Mouse (Mus musculus) spleen, adult 2 months (tissue): ENCODE measurements around the gene B230118H07Rik. TPM values are rescaled to one million over a fixed set of nuclear protein-coding genes. Genes with fewer than 3 reads are reported as not detected.

ENCODE experiments used
- DNase-seq, 2 experiments: peaks; one replicate each; pipeline versions ENCODE4 v3.0.0 to v3.0.0-alpha.2; 2012 to 2021; ENCODE audit warnings: low spot score in 2 of 2, low read depth in 1 of 2
- H3K27ac ChIP-seq: fragments of 200-500 bp; 2 replicates; pipeline ENCODE4 v1.5.1; 2012; ENCODE audit warnings: low read length, inconsistent platforms; ENCODE audit not compliant: insufficient read depth
- H3K27me3 ChIP-seq: fragments of 200-500 bp; 2 replicates; pipeline ENCODE4 v1.6.1; 2012; ENCODE audit warnings: mild to moderate bottlenecking, moderate library complexity, low read length, inconsistent platforms; ENCODE audit not compliant: control insufficient read depth, insufficient read depth
- H3K36me3 ChIP-seq: fragments of 200-500 bp; 2 replicates; pipeline ENCODE4 v1.6.1; 2012; ENCODE audit warnings: mild to moderate bottlenecking, low read length, inconsistent platforms; ENCODE audit not compliant: control insufficient read depth, insufficient read depth
- H3K4me1 ChIP-seq: fragments of 200-500 bp; 2 replicates; pipeline ENCODE4 v1.6.1; 2011; ENCODE audit warnings: inconsistent platforms; ENCODE audit not compliant: control insufficient read depth, insufficient read depth, insufficient read length
- H3K4me3 ChIP-seq: fragments of 200-500 bp; 2 replicates; pipeline ENCODE4 v1.5.1; 2011; ENCODE audit warnings: mild to moderate bottlenecking, inconsistent platforms; ENCODE audit not compliant: insufficient read depth, insufficient read length; ENCODE audit errors: extremely low read depth
- CTCF ChIP-seq: fragments of 200-500 bp; IDR thresholded peaks from 2 replicates; pipeline ENCODE4 v1.5.1; 2011; ENCODE audit warnings: mild to moderate bottlenecking, inconsistent platforms; ENCODE audit not compliant: insufficient read depth, insufficient read length, insufficient replicate concordance; ENCODE audit errors: extremely low read depth
- POLR2A ChIP-seq: fragments of 200-500 bp; IDR thresholded peaks from 2 replicates; pipeline ENCODE4 v1.6.1; 2011; ENCODE audit warnings: low read depth, low read length, inconsistent platforms
- WGBS: fragments of 180-500 bp; shearing (Covaris S2); methylation state at CpG from one replicate; pipeline ENCODE4 v1.1.7; 2018; 5-methylcytosine and 5-hydroxymethylcytosine counted together
- polyA plus RNA-seq: library from polyadenylated mRNA; depleted of rRNA; stranded (reverse); fragments of >200 nt; gene quantifications from 2 replicates; pipeline ENCODE4 v1.2.3, GENCODE M21; 2012; rRNA removed

B230118H07Rik gene
- 0.54 and 0.62 TPM in 2 replicates for polyA plus RNA-seq

- whole genome bisulfite sequencing: 27% methylated on average over 8 of the region's 8 CpGs
- H3K27me3 ChIP-seq: no peaks in the 10 kb centered on the region
- DNase-seq: no peak
- H3K4me1 ChIP-seq: peaks cover 2% of the 10 kb centered on the region; the same call in 1 of the 2 replicates
- H3K36me3 ChIP-seq: no peaks in the 10 kb centered on the region
- H3K27ac ChIP-seq: no peak within 1 kb of the TSS
- no peak for TF ChIP-seq POLR2A
- TF ChIP-seq CTCF: no peak
- no peak within 1 kb of the TSS for H3K4me3 ChIP-seq
Observed at GRCm38 (mm10) chr2:101649114-101649671, at the start of gene B230118H07Rik, which contains the start of gene Rag1. Gene B230118H07Rik (minus strand): TSS chr2:101649532. Gene Rag1 (minus strand): TSS chr2:101649501.

GRCm38 (mm10) chr2:101695584-101695983 is 46.3 kb upstream of the B230118H07Rik start:
- DNase-seq: no peak

GRCm38 (mm10) chr2:101693577-101694215 is 44.4 kb upstream of the B230118H07Rik start:
- Histone ChIP-seq H3K4me3 (no peak overlapping the region), H3K27ac (no peak overlapping the region), H3K4me1 (peaks cover under 1% of the 10 kb centered on the region), H3K27me3 (no peaks in the 10 kb centered on the region), H3K36me3 (peaks cover 42% of the 10 kb centered on the region)
- TF ChIP-seq CTCF (no peak), POLR2A (no peak)
- 54% methylated on average over 5 of the region's 5 CpGs for WGBS
- no peak for DNase-seq

More at GRCm38 (mm10) chr2:101695584-101695983, 46.3 kb upstream of the B230118H07Rik start:
- Histone ChIP-seq H3K36me3 (peaks cover 33% of the 10 kb centered on the region), H3K27ac (no peak overlapping the region), H3K27me3 (no peaks in the 10 kb centered on the region), H3K4me3 (no peak overlapping the region), H3K4me1 (peaks cover 4% of the 10 kb centered on the region)
- 93% methylated on average over 7 of the region's 7 CpGs for WGBS
- TF ChIP-seq CTCF: no peak
- no peak for TF ChIP-seq POLR2A

DNA sequence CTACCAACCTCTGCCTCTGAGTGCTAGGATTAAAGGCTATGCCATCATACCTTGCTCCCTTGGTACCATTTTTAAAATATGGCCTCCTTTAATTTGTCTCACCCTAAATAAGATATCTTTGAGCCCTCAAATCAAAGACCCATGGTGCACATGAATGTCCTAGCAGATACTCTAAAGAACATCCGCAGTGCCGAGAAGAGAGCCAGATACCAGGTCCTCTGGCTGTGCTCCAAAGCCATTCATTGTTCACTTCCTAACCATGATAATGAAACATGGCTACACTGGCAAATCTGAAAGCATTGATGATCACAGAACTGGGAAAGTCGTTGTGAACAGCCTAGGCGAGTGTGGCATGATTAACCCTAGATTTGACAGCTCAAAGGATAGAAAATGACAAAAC is 43.7 kb upstream of the B230118H07Rik start:
- Histone ChIP-seq H3K4me3 (no peak overlapping the region), H3K4me1 (no peaks in the 10 kb centered on the region), H3K36me3 (peaks cover 45% of the 10 kb centered on the region), H3K27me3 (no peaks in the 10 kb centered on the region), H3K27ac (no peak overlapping the region)
- 72% methylated on average over 4 of the region's 4 CpGs for WGBS
- no peak for TF ChIP-seq CTCF
- TF ChIP-seq POLR2A: no peak
- DNase-seq: no peak

GRCm38 (mm10) chr2:101690252-101690827 is 41.0 kb upstream of the B230118H07Rik start:
- H3K36me3 ChIP-seq: peaks cover 43% of the 10 kb centered on the region
- WGBS: 91% methylated on average over 9 of the region's 9 CpGs
- TF ChIP-seq POLR2A: no peak
- no peak for TF ChIP-seq CTCF

DNA sequence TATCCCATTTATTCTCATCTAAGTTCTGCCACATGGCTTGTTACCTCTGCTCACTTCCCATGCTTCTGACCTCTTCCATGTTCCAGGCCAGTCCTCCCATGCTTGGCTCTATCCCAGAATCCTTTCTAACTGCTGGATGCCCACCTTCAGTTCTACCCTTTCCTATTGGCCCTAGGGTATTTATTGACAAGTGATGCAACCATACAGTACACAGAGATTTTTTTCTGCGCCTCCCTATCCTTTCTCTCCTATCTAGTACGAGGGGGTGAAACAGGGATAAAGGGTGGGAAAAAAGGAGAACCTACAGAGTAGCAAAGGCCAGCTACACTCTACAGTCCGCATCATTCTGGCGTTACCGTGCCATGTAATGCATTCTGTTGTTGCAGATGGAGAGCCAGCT is 38.7 kb upstream of the B230118H07Rik start:
- peaks cover 45% of the 10 kb centered on the region for H3K36me3 ChIP-seq
- H3K27ac ChIP-seq: no peak overlapping the region
- H3K4me1 ChIP-seq: no peaks in the 10 kb centered on the region
- no peaks in the 10 kb centered on the region for H3K27me3 ChIP-seq
- no peak for DNase-seq
- TF ChIP-seq POLR2A: no peak
- no peak for TF ChIP-seq CTCF
- no peak overlapping the region for H3K4me3 ChIP-seq
- 92% methylated on average over 5 of the region's 5 CpGs for WGBS

More at GRCm38 (mm10) chr2:101690252-101690827, 41.0 kb upstream of the B230118H07Rik start:
- DNase-seq: no peak
- H3K27ac ChIP-seq: no peak overlapping the region
- no peak overlapping the region for H3K4me3 ChIP-seq
- H3K27me3 ChIP-seq: no peaks in the 10 kb centered on the region
- H3K4me1 ChIP-seq: no peaks in the 10 kb centered on the region

DNA sequence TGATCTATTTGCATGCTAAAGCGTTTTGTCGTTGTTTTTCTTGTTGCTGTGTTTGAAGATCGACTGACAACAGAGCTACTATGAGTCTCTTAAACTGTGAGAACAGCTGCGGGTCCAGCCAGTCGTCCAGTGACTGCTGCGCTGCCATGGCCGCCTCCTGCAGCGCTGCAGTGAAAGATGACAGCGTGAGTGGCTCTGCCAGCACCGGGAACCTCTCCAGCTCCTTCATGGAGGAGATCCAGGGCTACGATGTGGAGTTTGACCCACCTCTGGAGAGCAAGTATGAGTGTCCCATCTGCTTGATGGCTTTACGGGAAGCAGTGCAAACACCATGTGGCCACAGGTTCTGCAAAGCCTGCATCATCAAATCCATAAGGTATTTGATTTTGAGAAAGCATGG is 35.1 kb upstream of the B230118H07Rik start:
- no peak for TF ChIP-seq POLR2A
- no peak overlapping the region for H3K4me3 ChIP-seq
- H3K36me3 ChIP-seq: peaks cover 28% of the 10 kb centered on the region
- H3K27me3 ChIP-seq: no peaks in the 10 kb centered on the region
- 92% methylated on average over 12 of the region's 12 CpGs for WGBS
- H3K27ac ChIP-seq: no peak overlapping the region
- no peaks in the 10 kb centered on the region; the same call in 1 of the 2 replicates for H3K4me1 ChIP-seq
- no peak for DNase-seq
